Mouse (Mus musculus) mammary gland, adult 2 months (tissue): ENCODE data around the gene Gatad2a. TPM values are rescaled to one million over a fixed set of nuclear protein-coding genes. Genes with fewer than 3 reads are reported as not detected.

Experiments
- polyA plus RNA-seq: library from polyadenylated mRNA; depleted of rRNA; stranded (reverse); fragments of >200 nt; gene quantifications from 2 replicates; pipeline ENCODE4 v1.2.3, GENCODE M21; 2012; ENCODE audit warnings: low replicate concordance; rRNA removed

The Gatad2a gene
- 53.8 and 76.8 TPM in 2 replicates for polyA plus RNA-seq

GRCm38 (mm10) chr8:69995776-69996588 lies at the start of gene Gatad2a:
Gene Gatad2a, minus strand, starts transcription at chr8:69996384.

DNA sequence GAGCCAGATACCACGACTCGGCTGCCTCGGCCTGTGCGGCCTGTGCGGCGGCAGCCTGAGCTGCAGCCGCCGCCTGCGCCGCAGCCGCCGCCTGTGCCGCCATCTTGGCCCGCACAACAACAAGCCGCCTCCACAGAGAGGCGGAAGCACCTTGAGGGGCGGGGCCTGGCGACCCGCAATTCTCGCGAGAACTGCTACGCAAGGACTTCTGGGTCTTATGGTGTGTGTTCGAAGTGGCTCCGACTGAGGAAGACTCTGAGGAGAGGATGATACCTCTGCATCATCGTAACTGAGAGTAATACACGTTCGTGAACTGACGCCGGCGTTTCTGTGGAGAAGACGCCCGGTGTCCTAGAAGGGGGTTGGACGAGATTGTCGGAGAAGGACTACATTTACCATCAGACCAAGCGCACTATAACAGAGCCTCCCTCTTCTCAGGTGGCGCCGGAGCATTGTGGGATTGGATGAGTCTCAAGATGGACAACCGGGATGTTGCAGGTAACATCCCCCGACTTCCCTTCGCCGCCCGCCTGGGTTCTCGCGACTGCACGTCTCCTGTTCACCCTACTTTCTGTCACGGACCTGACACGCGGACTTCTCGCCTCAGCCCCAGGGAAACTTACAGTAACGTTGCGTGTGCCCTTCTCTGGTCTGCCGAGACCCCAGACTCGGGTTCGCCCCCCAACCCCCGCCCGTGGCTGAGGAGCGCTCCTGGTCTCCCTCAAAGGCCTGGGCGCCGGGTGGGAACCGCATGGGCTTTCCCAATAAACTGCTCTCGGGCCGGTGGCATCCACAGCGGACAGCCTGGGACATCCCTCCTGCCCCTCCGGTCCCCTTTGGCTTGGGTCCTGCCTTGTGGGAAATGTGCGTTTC lies 46.6 kb upstream of the Gatad2a start, which contains the start of the genes Mau2 and Sugp1:
TSS of gene Mau2 (minus strand) at position 152 of the 873 bp plus-strand sequence.
TSS of gene Sugp1 (plus strand) at position 231 of the 873 bp plus-strand sequence.

GRCm38 (mm10) chr8:69902163-69903062 lies 93.8 kb downstream of the Gatad2a start, which contains the start of the genes Tssk6, Ndufa13 and Yjefn3:
Gene Tssk6, plus strand, starts transcription at chr8:69902184.
Gene Ndufa13, minus strand, starts transcription at chr8:69902558.
Gene Yjefn3, minus strand, starts transcription at chr8:69902712.

DNA sequence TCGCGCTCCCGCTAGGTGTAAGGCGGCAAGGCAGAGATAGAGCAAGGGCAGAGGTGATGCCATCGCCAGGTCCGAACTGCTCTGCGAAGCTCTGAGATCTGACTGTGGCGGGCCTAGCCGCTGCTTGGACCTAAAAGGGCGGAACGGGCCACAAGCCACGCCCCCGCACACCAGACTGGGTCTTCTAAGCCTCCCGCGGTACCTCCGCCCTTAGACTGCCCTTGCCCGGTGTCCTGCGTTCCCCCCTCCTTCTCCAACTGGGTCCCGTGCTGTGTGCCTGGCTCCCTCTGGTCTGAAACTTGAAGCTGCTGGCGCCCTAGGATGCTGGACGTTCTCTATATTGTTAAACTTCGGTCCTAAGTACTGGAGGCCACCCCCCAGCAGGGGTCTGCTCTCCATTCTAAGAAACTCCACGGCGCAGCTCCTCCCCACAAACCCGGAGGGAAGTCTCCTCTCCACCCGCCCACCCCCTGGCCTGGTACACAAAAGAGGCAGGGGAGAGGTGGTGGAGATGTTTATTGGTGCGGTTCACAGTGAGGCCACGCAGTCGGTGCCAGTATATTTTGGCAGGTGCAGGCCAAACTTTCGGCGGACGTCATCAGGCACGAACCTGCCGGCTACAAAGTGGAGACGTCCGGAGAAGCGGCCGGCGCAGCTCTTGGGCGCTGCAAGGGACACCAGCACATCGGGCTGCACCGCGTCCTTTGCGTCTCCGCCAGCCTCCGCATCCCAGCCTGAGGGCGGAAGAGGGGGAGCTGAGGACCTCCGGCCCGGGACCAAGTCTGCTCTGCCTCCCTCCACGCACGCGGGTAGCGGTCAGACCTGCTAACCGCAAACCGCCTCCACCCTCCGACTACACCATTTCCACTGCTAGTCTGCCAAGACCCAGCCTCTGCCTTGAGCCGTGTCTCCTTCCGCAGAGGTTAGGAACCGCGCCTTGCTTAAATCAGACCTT lies 108.6 kb downstream of the Gatad2a start, which contains the start of gene Cilp2:
TSS of gene Cilp2 (minus strand) at position 399 of the 955 bp plus-strand sequence.

Other genes starting within 250 kb of the Gatad2a start
- 1.3 and 3.4 TPM in 2 replicates for gene Zfp963, start 246.4 kb downstream of the Gatad2a start, polyA plus RNA-seq
- gene Gm20422, start 221.5 kb downstream of the Gatad2a start, polyA plus RNA-seq, result not detected in 2 replicates
- gene Atp13a1, start 205.2 kb downstream of the Gatad2a start, polyA plus RNA-seq, result 77.1 and 111 TPM in 2 replicates
- 8.3 and 14.9 TPM in 2 replicates for gene Zfp866, start 205.2 kb downstream of the Gatad2a start, polyA plus RNA-seq
- gene Gmip, start 187.7 kb downstream of the Gatad2a start, polyA plus RNA-seq, result 73.6 and 132 TPM in 2 replicates
- gene Lpar2, start 174.0 kb downstream of the Gatad2a start, polyA plus RNA-seq, result 3.2 and 4.7 TPM in 2 replicates
- 1.9 and 4.0 TPM in 2 replicates for gene Pbx4, start 163.9 kb downstream of the Gatad2a start, polyA plus RNA-seq
- gene Cilp2, start 108.7 kb downstream of the Gatad2a start, polyA plus RNA-seq, result 0.17 and 0.31 TPM in 2 replicates
- gene Tssk6, start 94.2 kb downstream of the Gatad2a start, polyA plus RNA-seq, result 1.0 and 2.1 TPM in 2 replicates
- gene Ndufa13, start 93.8 kb downstream of the Gatad2a start, polyA plus RNA-seq, result 129 and 145 TPM in 2 replicates
- gene Yjefn3, start 93.7 kb downstream of the Gatad2a start, polyA plus RNA-seq, result 6.6 and 13.7 TPM in 2 replicates
- 88.8 and 102 TPM in 2 replicates for gene Mau2, start 46.4 kb upstream of the Gatad2a start, polyA plus RNA-seq
- gene Sugp1, start 46.4 kb upstream of the Gatad2a start, polyA plus RNA-seq, result 8.4 and 9.6 TPM in 2 replicates
- gene Tm6sf2, start 76.5 kb upstream of the Gatad2a start, polyA plus RNA-seq, result 2.8 and 3.8 TPM in 2 replicates
- 0.31 and 0.65 TPM in 2 replicates for gene Hapln4, start 87.1 kb upstream of the Gatad2a start, polyA plus RNA-seq
- 0.36 and 0.73 TPM in 2 replicates for gene Ncan, start 124.5 kb upstream of the Gatad2a start, polyA plus RNA-seq
- 11.8 and 12.8 TPM in 2 replicates for gene Nr2c2ap, start 134.9 kb upstream of the Gatad2a start, polyA plus RNA-seq
- gene Rfxank, start 142.8 kb upstream of the Gatad2a start, polyA plus RNA-seq, result 27.4 and 34.3 TPM in 2 replicates
- 98.4 and 104 TPM in 2 replicates for gene Borcs8, start 143.1 kb upstream of the Gatad2a start, polyA plus RNA-seq
- 0.29 and 3.7 TPM in 2 replicates for gene Mef2b, start 143.3 kb upstream of the Gatad2a start, polyA plus RNA-seq
- 108 and 160 TPM in 2 replicates for gene Tmem161a, start 176.0 kb upstream of the Gatad2a start, polyA plus RNA-seq
- gene Slc25a42, start 215.9 kb upstream of the Gatad2a start, polyA plus RNA-seq, result 37.9 and 68.3 TPM in 2 replicates
- 35.9 and 45.8 TPM in 2 replicates for gene Sugp2, start 237.8 kb upstream of the Gatad2a start, polyA plus RNA-seq
- 16.3 and 19.1 TPM in 2 replicates for gene Armc6, start 238.1 kb upstream of the Gatad2a start, polyA plus RNA-seq